Mouse (Mus musculus) testis, adult 2 months (tissue): ENCODE measurements around the gene Ppp4c. TPM values are rescaled to one million over a fixed set of nuclear protein-coding genes. Genes with fewer than 3 reads are reported as not detected.

Experiments
- H3K27ac ChIP-seq: fragments of 200-500 bp; 2 replicates; pipeline ENCODE4 v1.5.1; 2012; ENCODE audit warnings: low read depth, low read length; ENCODE audit not compliant: control insufficient read depth, insufficient read depth
- H3K27me3 ChIP-seq: fragments of 200-500 bp; 2 replicates; pipeline ENCODE4 v1.6.1; 2012; ENCODE audit warnings: mild to moderate bottlenecking, low read length, moderate library complexity; ENCODE audit not compliant: control insufficient read depth, insufficient read depth
- H3K36me3 ChIP-seq: fragments of 200-500 bp; 2 replicates; pipeline ENCODE4 v1.6.1; 2012; ENCODE audit warnings: mild to moderate bottlenecking, low read length; ENCODE audit not compliant: control insufficient read depth, insufficient read depth
- H3K4me1 ChIP-seq: fragments of 200-500 bp; 2 replicates; pipeline ENCODE4 v1.6.1; 2012; ENCODE audit warnings: low read length; ENCODE audit not compliant: control insufficient read depth, insufficient read depth
- H3K4me3 ChIP-seq: fragments of 200-500 bp; 2 replicates; pipeline ENCODE4 v1.5.1; 2012; ENCODE audit warnings: low read depth, mild to moderate bottlenecking, low read length, moderate library complexity, mixed read lengths; ENCODE audit not compliant: control insufficient read depth
- CTCF ChIP-seq: fragments of 200-500 bp; IDR thresholded peaks from 2 replicates; pipeline ENCODE4 v1.5.1; 2012; ENCODE audit warnings: low read depth, mild to moderate bottlenecking, inconsistent platforms, low read length, moderate library complexity; ENCODE audit not compliant: control insufficient read depth, insufficient read depth, insufficient replicate concordance
- POLR2A ChIP-seq: fragments of 200-500 bp; IDR thresholded peaks from 2 replicates; pipeline ENCODE4 v1.6.1; 2012; ENCODE audit warnings: low read depth, mild to moderate bottlenecking, inconsistent platforms, low read length, moderate library complexity; ENCODE audit not compliant: control insufficient read depth
- polyA plus RNA-seq: library from polyadenylated mRNA; depleted of rRNA; stranded (reverse); fragments of >200 nt; gene quantifications from 2 replicates; pipeline ENCODE4 v1.2.3, GENCODE M21; 2012

Ppp4c gene
- polyA plus RNA-seq, 1 experiment: 252 TPM

- Histone ChIP-seq H3K36me3 (no peaks in the 10 kb centered on the region; the same call in 1 of the 2 replicates), H3K27ac (peak overlapping the region; percentile 87), H3K27me3 (no peaks in the 10 kb centered on the region), H3K4me1 (peaks cover 10% of the 10 kb centered on the region), H3K4me3 (peak overlapping the region; percentile 94)
- TF ChIP-seq CTCF: no peak
- TF ChIP-seq POLR2A: no peak
Observed at GRCm38 (mm10) chr7:126759672-126760390, 32.5 kb downstream of the Ppp4c start.

GRCm38 (mm10) chr7:126759050-126759671, 33.1 kb downstream of the Ppp4c start, which contains the start of gene Mapk3:
TSS of gene Mapk3 (plus strand) at chr7:126759601.
- H3K27me3 ChIP-seq: no peaks in the 10 kb centered on the region
- H3K4me3 ChIP-seq: peak within 1 kb of the TSS; percentile 94
- H3K4me1 ChIP-seq: peaks cover 10% of the 10 kb centered on the region
- no peak for TF ChIP-seq POLR2A
- TF ChIP-seq CTCF: peak; percentile 53; the same call in 1 of the 2 replicates
- H3K27ac ChIP-seq: peak within 1 kb of the TSS; percentile 87
- no peaks in the 10 kb centered on the region; the same call in 1 of the 2 replicates for H3K36me3 ChIP-seq

GRCm38 (mm10) chr7:126758539-126758938, 33.8 kb downstream of the Ppp4c start:
- Histone ChIP-seq H3K4me3 (no peak overlapping the region), H3K36me3 (no peaks in the 10 kb centered on the region; the same call in 1 of the 2 replicates), H3K27me3 (no peaks in the 10 kb centered on the region), H3K27ac (no peak overlapping the region), H3K4me1 (peaks cover 10% of the 10 kb centered on the region)
- TF ChIP-seq CTCF (no peak), POLR2A (no peak)

GRCm38 (mm10) chr7:126754866-126755265, 37.4 kb downstream of the Ppp4c start:
- H3K27ac ChIP-seq: no peak overlapping the region
- H3K27me3 ChIP-seq: no peaks in the 10 kb centered on the region
- TF ChIP-seq POLR2A: no peak
- peak; percentile 88; the same call in 1 of the 2 replicates for TF ChIP-seq CTCF
- no peak overlapping the region for H3K4me3 ChIP-seq
- no peaks in the 10 kb centered on the region for H3K36me3 ChIP-seq
- H3K4me1 ChIP-seq: peaks cover under 1% of the 10 kb centered on the region; the same call in 1 of the 2 replicates

GRCm38 (mm10) chr7:126749582-126750343, 42.5 kb downstream of the Ppp4c start:
- Histone ChIP-seq H3K4me1 (no peaks in the 10 kb centered on the region; the same call in none of the 2 replicates), H3K27ac (no peak overlapping the region), H3K4me3 (no peak overlapping the region), H3K36me3 (no peaks in the 10 kb centered on the region), H3K27me3 (no peaks in the 10 kb centered on the region)
- TF ChIP-seq CTCF: no peak
- no peak for TF ChIP-seq POLR2A

- no peak overlapping the region for H3K4me3 ChIP-seq
- H3K27ac ChIP-seq: no peak overlapping the region
- H3K36me3 ChIP-seq: no peaks in the 10 kb centered on the region
- no peak for TF ChIP-seq CTCF
- no peak for TF ChIP-seq POLR2A
- H3K4me1 ChIP-seq: no peaks in the 10 kb centered on the region; the same call in 1 of the 2 replicates
- H3K27me3 ChIP-seq: no peaks in the 10 kb centered on the region
Observed at GRCm38 (mm10) chr7:126748824-126749223, 43.5 kb downstream of the Ppp4c start.

GRCm38 (mm10) chr7:126746798-126747197, 45.5 kb downstream of the Ppp4c start:
- no peak overlapping the region for H3K4me3 ChIP-seq
- TF ChIP-seq CTCF (no peak), POLR2A (no peak)

More at GRCm38 (mm10) chr7:126746798-126747197, 45.5 kb downstream of the Ppp4c start:
- no peaks in the 10 kb centered on the region for H3K27me3 ChIP-seq
- no peak overlapping the region for H3K27ac ChIP-seq
- no peaks in the 10 kb centered on the region; the same call in 1 of the 2 replicates for H3K4me1 ChIP-seq
- H3K36me3 ChIP-seq: no peaks in the 10 kb centered on the region
